Mouse (Mus musculus) bone marrow macrophage, adult 2 months (primary cell): Measurements from ENCODE around the gene Kcnh1.

Experiments
- CTCF ChIP-seq: IDR thresholded peaks from 2 replicates; pipeline ENCODE4 v1.5.1; 2012; ENCODE audit warnings: low read depth, mild to moderate bottlenecking, low read length, moderate library complexity
- POLR2A ChIP-seq: IDR thresholded peaks from 2 replicates; pipeline ENCODE4 v1.6.1; 2012; ENCODE audit warnings: mild to moderate bottlenecking, low read depth, low read length, borderline replicate concordance

- TF ChIP-seq POLR2A: no peak
- TF ChIP-seq CTCF: no peak
Observed at GRCm38 (mm10) chr1:192444658-192445447, 254.3 kb downstream of the Kcnh1 start.
